Mouse (Mus musculus): Measurements from ENCODE around the gene Pitpna.
A peak's percentile ranks its signal among the peaks of the same experiment; 100 is the strongest.

Pitpna gene

GRCm38 (mm10) chr11:75631561-75632225 lies 43.8 kb downstream of the Pitpna start:
- DNase-seq (ENCODE audit: low spot score in 2 of 2), result no peak

DNA sequence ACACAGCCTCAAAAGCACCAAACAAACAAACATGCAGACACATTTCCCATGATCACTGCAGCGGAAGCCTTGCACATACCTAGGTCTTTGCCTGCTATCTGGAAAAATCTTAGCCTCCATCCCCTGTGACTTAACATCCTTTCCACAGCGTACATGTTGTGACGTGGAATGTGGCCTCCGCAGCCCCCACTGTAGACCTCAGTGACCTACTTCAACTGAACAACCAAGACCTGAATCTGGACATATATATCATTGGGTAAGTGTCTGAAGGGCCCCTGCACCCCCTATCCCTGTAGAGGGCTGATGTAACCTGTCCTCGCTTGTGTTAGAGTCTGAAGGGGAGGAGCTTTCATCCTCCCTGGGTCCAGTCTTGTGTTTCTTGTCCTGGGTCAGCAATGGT lies 45.0 kb downstream of the Pitpna start:
- no peak for DNase-seq (ENCODE audit: low spot score in 2 of 2)

GRCm38 (mm10) chr11:75634801-75635200 lies 46.9 kb downstream of the Pitpna start:
- DNase-seq (ENCODE audit: low spot score in 2 of 2), result no peak

GRCm38 (mm10) chr11:75635315-75635714 lies 47.4 kb downstream of the Pitpna start:
- no peak for DNase-seq (ENCODE audit: low spot score in 2 of 2)

GRCm38 (mm10) chr11:75643323-75643722 lies 55.4 kb downstream of the Pitpna start:
- DNase-seq (ENCODE audit: low spot score in 2 of 2), result no peak

DNA sequence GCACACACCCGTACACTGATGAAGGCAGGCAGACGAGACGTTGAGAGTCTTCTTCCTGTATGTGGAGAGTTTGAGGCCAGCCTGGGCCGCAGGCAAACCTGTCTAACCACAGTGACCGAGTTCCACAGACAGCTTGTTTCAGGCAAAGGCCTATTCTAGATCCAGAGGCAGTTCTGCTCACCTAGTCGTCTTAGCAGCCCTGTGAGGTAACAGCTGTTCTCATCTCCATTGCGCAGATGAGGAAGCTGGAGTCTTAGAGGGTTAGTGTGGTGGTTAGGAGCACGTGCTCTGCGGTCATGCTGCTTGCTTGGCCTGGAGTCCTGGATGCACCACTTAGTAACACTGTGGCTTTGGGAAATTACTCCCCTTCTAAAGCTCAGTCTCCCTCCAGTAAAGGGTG lies 56.8 kb downstream of the Pitpna start:
- DNase-seq (ENCODE audit: low spot score in 2 of 2), result no peak

GRCm38 (mm10) chr11:75647681-75648211 lies 59.8 kb downstream of the Pitpna start:
- no peak for DNase-seq (ENCODE audit: low spot score in 2 of 2)

DNA sequence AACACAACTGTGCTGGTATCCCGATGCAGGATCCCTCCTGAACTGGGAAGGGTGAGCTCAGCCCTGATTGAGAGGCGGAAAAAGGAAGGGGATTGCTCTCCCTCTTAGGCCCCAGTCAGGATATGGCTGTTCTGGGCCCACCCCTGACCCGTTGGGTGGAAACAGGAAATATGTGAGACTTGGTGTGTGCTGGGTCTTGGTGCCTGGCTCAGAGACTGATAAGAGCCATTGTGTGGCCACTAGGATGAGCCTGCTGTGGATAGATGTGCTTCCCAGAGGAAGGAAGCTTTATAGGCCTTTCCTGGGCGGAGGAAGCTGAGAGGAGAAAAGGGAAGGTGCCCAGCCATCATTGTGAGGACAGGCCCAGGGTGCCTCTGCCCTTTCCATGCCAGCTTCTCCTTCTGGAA lies 61.3 kb downstream of the Pitpna start:
- no peak for DNase-seq (ENCODE audit: low spot score in 2 of 2)

DNA sequence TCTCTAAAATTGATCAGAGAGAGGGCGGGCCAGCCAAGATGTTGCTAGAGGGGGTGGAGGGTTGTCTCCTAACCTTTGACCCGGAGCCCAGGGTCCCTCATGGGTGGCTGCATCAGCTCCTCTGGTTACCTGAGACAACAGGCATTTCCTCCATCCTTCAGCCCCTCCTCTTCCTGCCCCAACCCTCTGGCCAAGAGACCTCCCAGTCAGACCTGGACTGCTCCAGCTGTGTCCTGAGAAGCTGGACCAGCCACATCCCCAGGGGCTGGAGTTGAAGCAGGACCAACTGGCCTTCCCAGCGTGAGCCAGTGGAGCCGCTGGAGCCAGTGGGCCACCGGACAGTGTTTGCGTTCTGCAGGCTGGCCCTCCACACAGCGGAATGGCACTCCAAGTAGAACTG lies 62.4 kb downstream of the Pitpna start, which contains the start of gene Myo1c:
Gene Myo1c, plus strand, starts transcription at position 194 of the 400 bp plus-strand sequence.
- DNase-seq (ENCODE audit: low spot score in 2 of 2), result no peak

DNA sequence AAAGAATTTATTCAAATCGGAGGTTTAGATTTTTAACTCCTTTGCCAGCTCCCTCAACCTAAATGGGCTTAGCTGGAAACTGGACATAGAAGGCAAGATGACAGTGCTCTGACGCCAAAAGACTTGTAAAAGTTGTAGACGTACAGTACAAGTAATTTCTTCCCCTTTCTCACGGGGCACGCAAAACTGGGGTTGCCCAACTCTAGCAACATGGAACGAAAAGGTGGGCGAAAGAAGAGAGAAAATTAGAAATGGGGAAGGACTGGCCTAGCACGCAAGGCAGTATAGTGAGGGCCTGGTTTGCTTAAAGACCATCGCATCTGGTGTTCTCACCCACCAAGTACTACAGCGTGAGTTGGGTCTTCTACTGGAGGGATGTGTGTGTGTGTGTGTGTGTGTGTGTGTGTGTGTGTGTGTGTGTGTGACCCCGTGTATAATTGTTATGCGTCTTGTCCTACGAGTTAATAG lies 63.1 kb downstream of the Pitpna start:
- DNase-seq (ENCODE audit: low spot score in 2 of 2), result no peak

- peak; percentile 50 to 66 for DNase-seq (ENCODE audit: low spot score in 2 of 2)
These were observed 63.7 kb downstream of the Pitpna start for GRCm38 (mm10) chr11:75651426-75652221.

GRCm38 (mm10) chr11:75652222-75652941 lies 64.5 kb downstream of the Pitpna start:
- DNase-seq (ENCODE audit: low spot score in 2 of 2), result peak in 1 of 2 experiments; percentile 22

- DNase-seq (ENCODE audit: low spot score in 2 of 2), result no peak
These were observed 65.2 kb downstream of the Pitpna start for GRCm38 (mm10) chr11:75652942-75653684.

DNA sequence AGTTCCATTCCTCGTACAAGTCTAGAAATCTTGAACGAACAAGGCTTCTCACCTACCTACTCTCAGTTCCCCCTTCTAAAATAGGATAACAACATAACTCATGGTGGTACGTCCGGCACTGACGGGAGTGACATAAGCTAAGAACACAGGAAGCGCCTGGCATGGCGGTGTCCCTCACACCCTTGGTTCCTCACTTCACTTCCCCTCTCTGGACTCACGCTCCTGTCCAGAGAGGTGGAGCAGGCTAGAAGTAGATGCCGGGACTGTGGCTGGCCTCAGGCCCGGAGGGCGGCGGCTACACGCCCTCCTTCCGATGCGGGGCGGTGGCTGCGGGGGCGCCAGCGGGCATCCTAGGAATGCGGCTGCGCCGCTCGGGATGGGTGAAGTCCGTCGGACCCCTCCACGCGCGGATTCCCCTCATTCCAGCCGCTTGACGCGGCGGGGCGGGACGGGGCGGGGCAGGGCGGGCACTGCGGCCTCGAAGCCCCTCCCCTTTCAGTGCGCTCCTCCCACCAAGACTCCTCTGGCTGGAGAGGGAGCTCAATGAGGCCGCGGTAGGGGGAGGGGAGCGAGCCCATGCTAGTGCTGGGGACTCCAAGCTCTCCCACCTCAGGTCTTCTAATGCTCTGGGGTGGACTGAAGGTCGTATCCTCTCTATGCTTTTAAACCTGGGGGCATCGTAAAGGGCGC lies 66.0 kb downstream of the Pitpna start:
- no peak for DNase-seq (ENCODE audit: low spot score in 2 of 2)

- no peak for DNase-seq (ENCODE audit: low spot score in 2 of 2)
These were observed 66.8 kb downstream of the Pitpna start for GRCm38 (mm10) chr11:75654471-75655390.

- peak in 1 of 2 experiments; percentile 37 for DNase-seq (ENCODE audit: low spot score in 2 of 2)
These were observed 68.0 kb downstream of the Pitpna start for GRCm38 (mm10) chr11:75655621-75656545.

GRCm38 (mm10) chr11:75656621-75657590 lies 69.0 kb downstream of the Pitpna start:
- DNase-seq (ENCODE audit: low spot score in 2 of 2), result no peak

All from frontal cortex, postnatal 25 days (tissue).